Comparison of ENCODE assay signal across 8 mouse cellular contexts in the genomic region with DNA sequence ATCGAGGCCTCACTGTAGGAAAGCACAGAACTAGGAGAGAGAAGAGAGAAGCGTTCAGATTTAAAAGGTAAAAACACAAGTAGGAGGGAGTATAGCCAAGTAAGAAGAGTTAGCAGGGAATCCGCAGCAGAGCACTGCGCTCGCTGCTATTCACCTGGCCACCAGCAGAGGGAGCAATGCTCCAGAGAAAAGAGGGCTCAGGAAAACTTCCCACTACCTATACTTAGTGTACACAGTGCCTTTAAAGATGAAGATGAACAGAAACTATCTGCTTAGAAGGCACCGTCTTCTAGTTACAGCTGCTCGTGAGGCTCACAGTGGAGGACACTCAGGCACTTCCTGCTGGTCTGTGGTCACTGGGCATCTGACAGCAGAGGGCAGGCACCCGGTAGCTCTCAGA. TPM values are rescaled to one million over a fixed set of nuclear protein-coding genes. Genes with fewer than 3 reads are reported as not detected.
DNase-seq lines count a peak whose midpoint lies in the region; ATAC-seq and TF ChIP-seq lines count a peak whose summit lies in the region.

No protein-coding gene starts in this region.

- DNase-seq in gastrocnemius, postnatal 36 days = peak; percentile 43 to 59
- DNase-seq in kidney, postnatal 0 days (ENCODE audit: low spot score) = peak; percentile 89
- DNase-seq in liver, embryonic 14.5 days (ENCODE audit: low read depth in 3 of 3, low spot score in 3 of 3) = peak in 2 of 3 experiments; percentile 22 to 43
- peak; percentile 77 for DNase-seq in thymus, adult 2 months

- H3ac ChIP-seq in C2C12 (ENCODE audit: control insufficient read depth, insufficient read length, low read depth) = no peak overlapping the region

- no peak overlapping the region for H3K9ac ChIP-seq in kidney, postnatal 0 days (ENCODE audit: low read depth, low read length)
- H3K9ac ChIP-seq in liver, embryonic 14.5 days (replicated peaks) = no peak overlapping the region

- H3K27ac ChIP-seq in kidney, postnatal 0 days = no peak overlapping the region
- H3K27ac ChIP-seq in liver, embryonic 14.5 days = no peak overlapping the region
- H3K27ac ChIP-seq in thymus, adult 2 months (ENCODE audit: control insufficient read depth, insufficient read depth, low read length) = no peak overlapping the region

- H3K36me3 ChIP-seq in C2C12 (ENCODE audit: control insufficient read depth, insufficient read depth) = peaks cover 88% of the 10 kb centered on the region
- peaks cover 77% of the 10 kb centered on the region for H3K36me3 ChIP-seq in kidney, postnatal 0 days (ENCODE audit: insufficient read depth, low read length)
- H3K36me3 ChIP-seq in liver, embryonic 14.5 days (replicated peaks; ENCODE audit: control insufficient read depth, insufficient read depth, low read depth) = no peaks in the 10 kb centered on the region
- peaks cover 73% of the 10 kb centered on the region for H3K36me3 ChIP-seq in thymus, adult 2 months (ENCODE audit: control insufficient read depth, insufficient read depth, low read length)

- no peaks in the 10 kb centered on the region for H3K9me3 ChIP-seq in kidney, postnatal 0 days (replicated peaks; ENCODE audit: low read length)
- no peaks in the 10 kb centered on the region for H3K9me3 ChIP-seq in liver, embryonic 14.5 days (ENCODE audit: control insufficient read depth, low read length)

- intact Hi-C loops in gastrocnemius, postnatal 36 days (cut with DNase I) = loop anchor here (1.0 kb wide), 1 partner anchor 120 kb away; no protein-coding TSS in a partner anchor

- no peak overlapping the region for H3K4me2 ChIP-seq in kidney, postnatal 0 days (ENCODE audit: low read length)
- H3K4me2 ChIP-seq in liver, embryonic 14.5 days (ENCODE audit: low read depth) = no peak overlapping the region

- H3K79me3 ChIP-seq in C2C12 (ENCODE audit: low read depth) = no peaks in the 10 kb centered on the region

- no peaks in the 10 kb centered on the region for H3K4me1 ChIP-seq in kidney, postnatal 0 days (replicated peaks; ENCODE audit: insufficient read depth, low read length)
- no peaks in the 10 kb centered on the region for H3K4me1 ChIP-seq in liver, embryonic 14.5 days (replicated peaks; ENCODE audit: control insufficient read depth in 2 of 2, insufficient read depth in 2 of 2, low read length in 1 of 2)
- H3K4me1 ChIP-seq in thymus, adult 2 months (replicated peaks; ENCODE audit: control insufficient read depth, insufficient read depth, low read length) = no peaks in the 10 kb centered on the region

- no peaks in the 10 kb centered on the region for H3K27me3 ChIP-seq in C2C12 (ENCODE audit: control insufficient read depth, insufficient read depth, insufficient read length)
- no peaks in the 10 kb centered on the region for H3K27me3 ChIP-seq in kidney, postnatal 0 days (ENCODE audit: insufficient read depth, low read length)
- no peaks in the 10 kb centered on the region for H3K27me3 ChIP-seq in liver, embryonic 14.5 days (ENCODE audit: control insufficient read depth, insufficient read depth, low read length)
- H3K27me3 ChIP-seq in thymus, adult 2 months (ENCODE audit: control insufficient read depth, insufficient read depth, low read length) = no peaks in the 10 kb centered on the region

- WGBS in kidney, postnatal 0 days = 26% methylated on average over 8 of the region's 8 CpGs
- WGBS in liver, embryonic 14.5 days (ENCODE audit: insufficient replicate concordance) = 19% methylated on average over 8 of the region's 8 CpGs
- WGBS in thymus, adult 2 months = 36% methylated on average over 8 of the region's 8 CpGs

- TF ChIP-seq CTCF in C2C12 (IDR thresholded peaks at IDR 0.05; ENCODE audit: control insufficient read depth, insufficient read depth, insufficient read length) = peak; percentile 48
- peak; percentile 95 for TF ChIP-seq CTCF in kidney, postnatal 0 days (IDR thresholded peaks at IDR 0.05; ENCODE audit: low read depth)
- TF ChIP-seq CTCF in liver, embryonic 14.5 days (IDR thresholded peaks at IDR 0.05; ENCODE audit: low read depth) = peak; percentile 95
- TF ChIP-seq CTCF in thymus, adult 2 months (IDR thresholded peaks at IDR 0.05; ENCODE audit: borderline replicate concordance, control insufficient read depth, extremely low read depth, insufficient read depth, low read length, poor library complexity) = peak; percentile 76; the same call in 1 of the 2 replicates

- H3K79me2 ChIP-seq in C2C12 (ENCODE audit: control insufficient read depth, insufficient read depth) = no peaks in the 10 kb centered on the region

- ATAC-seq in activated CD4-positive, CD25-positive, alpha-beta regulatory T cell, adult 4 months = peak; percentile 57
- ATAC-seq in common myeloid progenitor, adult 5-6 weeks (replicated peaks; ENCODE audit: low read depth, poor library complexity, severe bottlenecking) = peak; percentile 85
- no peak for ATAC-seq in kidney, postnatal 0 days (replicated peaks; ENCODE audit: low FRiP score, low read depth)
- no peak for ATAC-seq in liver, embryonic 14.5 days (ENCODE audit: insufficient read depth)
- ATAC-seq in neutrophil, adult 5-6 weeks (ENCODE audit: extremely low read depth, insufficient number of reproducible peaks, low FRiP score, poor library complexity, severe bottlenecking) = peak; percentile 57

- TF ChIP-seq EP300 in liver, embryonic 14.5 days (IDR thresholded peaks at IDR 0.05; ENCODE audit: low read depth) = no peak

- H3K4me3 ChIP-seq in C2C12 (ENCODE audit: insufficient read depth, poor library complexity, severe bottlenecking) = no peak overlapping the region
- no peak overlapping the region for H3K4me3 ChIP-seq in kidney, postnatal 0 days (replicated peaks; ENCODE audit: low read depth, low read length)
- H3K4me3 ChIP-seq in liver, embryonic 14.5 days (ENCODE audit: insufficient read depth in 1 of 2, low read depth in 2 of 2, low read length in 2 of 2) = no peak overlapping the region
- no peak overlapping the region for H3K4me3 ChIP-seq in thymus, adult 2 months (ENCODE audit: control insufficient read depth, insufficient read depth, low read length)

- no peak for TF ChIP-seq POLR2A in thymus, adult 2 months (IDR thresholded peaks at IDR 0.05; ENCODE audit: control insufficient read depth, extremely low read depth, insufficient read depth, low read length, poor library complexity)

TF ChIP-seq in C2C12, 6 proteins besides CTCF, POLR2A, EP300 and RAD21:
- TF ChIP-seq CEBPB (IDR thresholded peaks at IDR 0.05; ENCODE audit: low read depth) = no peak
- no peak for TF ChIP-seq MAX (IDR thresholded peaks at IDR 0.05)
- TF ChIP-seq FOSL1 (IDR thresholded peaks at IDR 0.05; ENCODE audit: insufficient read depth, low read length, poor library complexity, severe bottlenecking) = no peak
- TF ChIP-seq MYOD1 (IDR thresholded peaks at IDR 0.05; ENCODE audit: control insufficient read depth, insufficient read length, low read depth) = no peak
- TF ChIP-seq USF1 (IDR thresholded peaks at IDR 0.05; ENCODE audit: low read depth) = no peak
- no peak for TF ChIP-seq MYOG (IDR thresholded peaks at IDR 0.05; ENCODE audit: control insufficient read depth, extremely low read depth, insufficient read length)

RNA-seq across cellular contexts. Expression of gene Crtc3, which starts 41.0 kb away (rescaled TPM):
- polyA plus RNA-seq in C2C12 (2012; fragmentation: generic; extraction: Trizol) = 6.4 TPM
- 10 to 100 TPM; 16.6 to 17.1 TPM for polyA plus RNA-seq in activated CD4-positive, CD25-positive, alpha-beta regulatory T cell, adult 4 months (2017; shearing (Covaris generic))
- 8.4 and 15.8 TPM in 2 replicates for total RNA-seq in common myeloid progenitor, adult 5-6 weeks (2017)
- 10 to 100 TPM; 10.2 to 10.3 TPM for total RNA-seq in gastrocnemius, postnatal 36 days (2021)
- 18.5 and 18.9 TPM in 2 replicates for polyA plus RNA-seq in kidney, postnatal 0 days (2015; fragmentation: Nextera tagmentation; extraction: Ambion mirVana)
- 1.7 and 1.9 TPM in 2 replicates for polyA plus RNA-seq in liver, embryonic 14.5 days (2012; rRNA removed)
- 2.4 and 4.2 TPM in 2 replicates for polyA plus RNA-seq in liver, embryonic 14.5 days (2014; fragmentation: Nextera tagmentation; extraction: Ambion mirVana)
- 34.3 and 36.6 TPM in 2 replicates for total RNA-seq in neutrophil, adult 5-6 weeks (2017)
- polyA plus RNA-seq in thymus, adult 2 months (2012; rRNA removed) = 40.3 and 43.6 TPM in 2 replicates

Comparison
In these comparisons a context has a peak if more than half of its experiments do, and no peak if none do; other contexts are left out.
1. ATAC-seq: peak in activated CD4-positive, CD25-positive, alpha-beta regulatory T cell, adult 4 months (single experiment), common myeloid progenitor, adult 5-6 weeks (single experiment) and neutrophil, adult 5-6 weeks (single experiment); none in kidney, postnatal 0 days (single experiment) and liver, embryonic 14.5 days (single experiment).
2. DNase-seq: peak in every context shown above with its lines; median percentile 89 in kidney, postnatal 0 days; 77 in thymus, adult 2 months; 51 in gastrocnemius, postnatal 36 days; 32 in liver, embryonic 14.5 days.
3. Peak in every context shown above with its lines, with median percentiles within 50 percentile points of each other: CTCF ChIP-seq.